Mouse (Mus musculus): ENCODE measurements around the gene Lhfpl5. TPM values are rescaled to one million over a fixed set of nuclear protein-coding genes. Genes with fewer than 3 reads are reported as not detected.

Lhfpl5 gene
- polyA plus RNA-seq, 1 experiment from 2014 or later = 26.9 TPM

GRCm38 (mm10) chr17:28561613-28562012 is 13.8 kb upstream of the Lhfpl5 start:
- no peak for ATAC-seq
- H3K4me2 ChIP-seq (ENCODE audit: low read length) = no peak overlapping the region
- no peaks in the 10 kb centered on the region for H3K36me3 ChIP-seq (ENCODE audit: control insufficient read depth, insufficient read depth, low read length)
- no peaks in the 10 kb centered on the region for H3K9me3 ChIP-seq (ENCODE audit: control insufficient read depth, low read length)
- no peak overlapping the region for H3K4me3 ChIP-seq (ENCODE audit: low read length)
- H3K27me3 ChIP-seq (replicated peaks; ENCODE audit: control insufficient read depth, insufficient read depth, low read length) = no peaks in the 10 kb centered on the region
- H3K27ac ChIP-seq (ENCODE audit: low read depth, low read length) = no peak overlapping the region
- WGBS = 68% methylated on average over 7 of the region's 7 CpGs
- H3K9ac ChIP-seq (ENCODE audit: low read depth, low read length) = no peak overlapping the region
- H3K4me1 ChIP-seq (ENCODE audit: control insufficient read depth, insufficient read depth, low read depth, low read length) = no peaks in the 10 kb centered on the region; the same call in 1 of the 2 replicates

- H3K9me3 ChIP-seq (ENCODE audit: control insufficient read depth, low read length) = no peaks in the 10 kb centered on the region
- H3K27me3 ChIP-seq (replicated peaks; ENCODE audit: control insufficient read depth, insufficient read depth, low read length) = no peaks in the 10 kb centered on the region
- H3K4me2 ChIP-seq (ENCODE audit: low read length) = no peak overlapping the region
These were observed 10.3 kb upstream of the Lhfpl5 start for GRCm38 (mm10) chr17:28565181-28565580.

GRCm38 (mm10) chr17:28567541-28567940 is 7.9 kb upstream of the Lhfpl5 start:
- no peak for ATAC-seq
- Histone ChIP-seq H3K36me3 (ENCODE audit: control insufficient read depth, insufficient read depth, low read length) (no peaks in the 10 kb centered on the region), H3K4me1 (ENCODE audit: control insufficient read depth, insufficient read depth, low read depth, low read length) (no peaks in the 10 kb centered on the region), H3K9ac (ENCODE audit: low read depth, low read length) (no peak overlapping the region), H3K27ac (ENCODE audit: low read depth, low read length) (no peak overlapping the region), H3K4me3 (ENCODE audit: low read length) (no peak overlapping the region), H3K4me2 (ENCODE audit: low read length) (no peak overlapping the region), H3K27me3 (replicated peaks; ENCODE audit: control insufficient read depth, insufficient read depth, low read length) (no peaks in the 10 kb centered on the region; the same call in 1 of the 2 replicates), H3K9me3 (ENCODE audit: control insufficient read depth, low read length) (no peaks in the 10 kb centered on the region)
- 27% methylated on average over 3 of the region's 3 CpGs for WGBS

More at GRCm38 (mm10) chr17:28565181-28565580, 10.3 kb upstream of the Lhfpl5 start:
- ATAC-seq = no peak
- Histone ChIP-seq H3K9ac (ENCODE audit: low read depth, low read length) (no peak overlapping the region), H3K27ac (ENCODE audit: low read depth, low read length) (no peak overlapping the region), H3K36me3 (ENCODE audit: control insufficient read depth, insufficient read depth, low read length) (no peaks in the 10 kb centered on the region), H3K4me3 (ENCODE audit: low read length) (no peak overlapping the region), H3K4me1 (ENCODE audit: control insufficient read depth, insufficient read depth, low read depth, low read length) (no peaks in the 10 kb centered on the region)

DNA sequence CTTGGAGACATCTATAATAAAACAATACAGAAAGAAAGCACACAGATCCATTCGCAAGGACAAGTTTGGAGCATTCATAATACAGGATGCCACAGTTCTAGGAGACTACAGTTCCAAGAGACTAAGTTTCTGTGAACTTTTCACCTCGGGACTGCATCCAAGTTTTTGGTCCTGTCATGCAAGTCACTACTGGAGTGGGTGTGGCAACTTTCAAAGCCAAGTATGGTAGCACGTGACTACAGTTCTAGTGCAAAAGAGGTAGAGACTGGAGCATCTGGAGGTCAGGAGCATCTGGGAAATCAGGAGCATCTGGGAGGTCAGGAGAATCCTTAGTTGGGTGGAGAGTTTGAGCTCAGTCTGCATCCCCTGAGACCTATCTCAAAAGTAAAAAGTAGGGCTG is 3.6 kb upstream of the Lhfpl5 start:
- 79% methylated on average over 3 of the region's 3 CpGs for WGBS
- no peak for ATAC-seq

GRCm38 (mm10) chr17:28572521-28572920 is 2.9 kb upstream of the Lhfpl5 start:
- WGBS = 84% methylated on average over 7 of the region's 7 CpGs
- Histone ChIP-seq H3K9ac (ENCODE audit: low read depth, low read length) (no peak overlapping the region), H3K4me3 (ENCODE audit: low read length) (no peak overlapping the region), H3K36me3 (ENCODE audit: control insufficient read depth, insufficient read depth, low read length) (no peaks in the 10 kb centered on the region), H3K27ac (ENCODE audit: low read depth, low read length) (no peak overlapping the region), H3K4me1 (ENCODE audit: control insufficient read depth, insufficient read depth, low read depth, low read length) (peaks cover 4% of the 10 kb centered on the region; the same call in 1 of the 2 replicates), H3K27me3 (replicated peaks; ENCODE audit: control insufficient read depth, insufficient read depth, low read length) (no peaks in the 10 kb centered on the region; the same call in 1 of the 2 replicates), H3K9me3 (ENCODE audit: control insufficient read depth, low read length) (no peaks in the 10 kb centered on the region), H3K4me2 (ENCODE audit: low read length) (no peak overlapping the region)
- no peak for ATAC-seq

More for the DNA sequence above, 3.6 kb upstream of the Lhfpl5 start:
- no peak overlapping the region for H3K27ac ChIP-seq (ENCODE audit: low read depth, low read length)
- H3K4me3 ChIP-seq (ENCODE audit: low read length) = no peak overlapping the region
- no peak overlapping the region for H3K9ac ChIP-seq (ENCODE audit: low read depth, low read length)
- H3K36me3 ChIP-seq (ENCODE audit: control insufficient read depth, insufficient read depth, low read length) = no peaks in the 10 kb centered on the region
- H3K27me3 ChIP-seq (replicated peaks; ENCODE audit: control insufficient read depth, insufficient read depth, low read length) = no peaks in the 10 kb centered on the region; the same call in 1 of the 2 replicates
- no peaks in the 10 kb centered on the region for H3K4me1 ChIP-seq (ENCODE audit: control insufficient read depth, insufficient read depth, low read depth, low read length)
- no peak overlapping the region for H3K4me2 ChIP-seq (ENCODE audit: low read length)
- H3K9me3 ChIP-seq (ENCODE audit: control insufficient read depth, low read length) = no peaks in the 10 kb centered on the region

DNA sequence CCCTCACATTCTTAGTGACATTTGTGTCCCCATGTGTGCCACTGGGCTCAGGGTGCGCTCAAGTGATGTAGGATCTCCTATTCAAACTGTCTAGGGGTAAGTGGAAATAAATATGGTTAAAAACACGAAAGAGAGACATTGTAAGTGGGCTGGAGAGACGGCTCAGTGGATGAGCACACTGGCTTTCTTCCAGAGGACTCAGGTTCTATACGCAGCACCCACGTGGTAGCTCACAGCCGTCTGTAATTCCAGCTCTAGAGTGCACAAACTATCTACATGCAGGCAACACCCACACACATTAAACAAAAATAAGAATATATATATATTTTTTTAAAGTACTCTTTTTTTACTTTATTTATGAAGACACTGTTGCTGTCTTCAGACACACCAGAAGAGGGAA is 2.5 kb upstream of the Lhfpl5 start:
- no peaks in the 10 kb centered on the region for H3K36me3 ChIP-seq (ENCODE audit: control insufficient read depth, insufficient read depth, low read length)
- H3K9ac ChIP-seq (ENCODE audit: low read depth, low read length) = no peak overlapping the region
- peaks cover 4% of the 10 kb centered on the region; the same call in 1 of the 2 replicates for H3K4me1 ChIP-seq (ENCODE audit: control insufficient read depth, insufficient read depth, low read depth, low read length)
- H3K4me2 ChIP-seq (ENCODE audit: low read length) = no peak overlapping the region
- no peaks in the 10 kb centered on the region; the same call in 1 of the 2 replicates for H3K27me3 ChIP-seq (replicated peaks; ENCODE audit: control insufficient read depth, insufficient read depth, low read length)
- no peak overlapping the region for H3K4me3 ChIP-seq (ENCODE audit: low read length)
- H3K27ac ChIP-seq (ENCODE audit: low read depth, low read length) = no peak overlapping the region
- H3K9me3 ChIP-seq (ENCODE audit: control insufficient read depth, low read length) = no peaks in the 10 kb centered on the region
- 86% methylated on average over 6 of the region's 6 CpGs for WGBS
- no peak for ATAC-seq

DNA sequence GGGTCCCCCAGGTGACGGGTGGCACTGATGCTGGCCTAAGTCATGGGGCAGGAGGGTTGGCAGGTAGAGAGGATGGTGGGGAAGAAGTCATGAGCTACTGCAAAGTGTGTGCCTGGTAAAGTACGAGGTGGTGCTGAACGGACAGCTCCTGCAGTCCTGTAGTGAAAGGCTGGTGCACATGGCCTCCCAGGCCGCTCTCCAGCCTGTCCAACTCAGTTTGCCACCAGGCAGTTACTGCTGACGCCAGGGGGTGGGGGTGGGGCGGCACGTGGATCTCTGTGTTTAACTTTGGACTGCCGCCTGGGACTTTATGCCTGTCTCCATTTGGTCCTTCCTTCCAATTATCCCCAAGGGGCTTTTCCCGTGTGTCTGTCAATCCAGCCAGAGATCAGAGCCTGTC is 5.0 kb downstream of the Lhfpl5 start:
- no peaks in the 10 kb centered on the region for H3K27me3 ChIP-seq (replicated peaks; ENCODE audit: control insufficient read depth, insufficient read depth, low read length)
- no peak overlapping the region for H3K27ac ChIP-seq (ENCODE audit: low read depth, low read length)
- 5% methylated on average over 9 of the region's 9 CpGs for WGBS
- H3K9ac ChIP-seq (ENCODE audit: low read depth, low read length) = no peak overlapping the region
- no peak overlapping the region for H3K4me3 ChIP-seq (ENCODE audit: low read length)
- H3K36me3 ChIP-seq (ENCODE audit: control insufficient read depth, insufficient read depth, low read length) = no peaks in the 10 kb centered on the region
- H3K9me3 ChIP-seq (ENCODE audit: control insufficient read depth, low read length) = no peaks in the 10 kb centered on the region
- no peak overlapping the region for H3K4me2 ChIP-seq (ENCODE audit: low read length)
- H3K4me1 ChIP-seq (ENCODE audit: control insufficient read depth, insufficient read depth, low read depth, low read length) = peaks cover 4% of the 10 kb centered on the region; the same call in 1 of the 2 replicates
- no peak for ATAC-seq

GRCm38 (mm10) chr17:28581056-28581455 is 5.6 kb downstream of the Lhfpl5 start:
- Histone ChIP-seq H3K36me3 (ENCODE audit: control insufficient read depth, insufficient read depth, low read length) (no peaks in the 10 kb centered on the region), H3K4me2 (ENCODE audit: low read length) (no peak overlapping the region), H3K4me1 (ENCODE audit: control insufficient read depth, insufficient read depth, low read depth, low read length) (peaks cover 4% of the 10 kb centered on the region; the same call in 1 of the 2 replicates), H3K27ac (ENCODE audit: low read depth, low read length) (no peak overlapping the region), H3K9me3 (ENCODE audit: control insufficient read depth, low read length) (no peaks in the 10 kb centered on the region), H3K4me3 (ENCODE audit: low read length) (no peak overlapping the region), H3K27me3 (replicated peaks; ENCODE audit: control insufficient read depth, insufficient read depth, low read length) (no peaks in the 10 kb centered on the region), H3K9ac (ENCODE audit: low read depth, low read length) (no peak overlapping the region)
- WGBS = 62% methylated on average over 2 of the region's 2 CpGs
- ATAC-seq = no peak

DNA sequence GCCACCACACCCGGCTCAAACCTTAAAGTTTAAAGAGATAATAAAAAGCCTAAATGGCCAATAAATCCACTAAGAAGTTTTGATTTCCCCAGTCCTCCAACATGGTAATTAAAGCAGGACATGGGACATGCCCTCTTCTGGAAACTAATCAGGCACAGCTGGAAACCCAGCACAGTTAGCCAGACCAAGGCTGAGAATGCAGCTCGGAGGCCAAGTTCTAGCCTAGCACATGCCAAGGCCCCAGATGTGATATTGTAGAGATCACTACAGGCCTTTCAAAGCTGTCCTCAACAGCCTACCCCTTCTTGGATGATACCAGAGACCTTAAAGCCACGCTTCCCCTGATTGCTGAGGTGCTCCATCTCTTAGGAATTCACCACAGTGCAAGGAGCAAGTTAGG is 11.1 kb downstream of the Lhfpl5 start:
- 84% methylated on average over 3 of the region's 3 CpGs for WGBS
- peaks cover 16% of the 10 kb centered on the region for H3K36me3 ChIP-seq (ENCODE audit: control insufficient read depth, insufficient read depth, low read length)
- no peak overlapping the region for H3K4me2 ChIP-seq (ENCODE audit: low read length)
- ATAC-seq = no peak
- H3K27me3 ChIP-seq (replicated peaks; ENCODE audit: control insufficient read depth, insufficient read depth, low read length) = no peaks in the 10 kb centered on the region
- no peaks in the 10 kb centered on the region for H3K4me1 ChIP-seq (ENCODE audit: control insufficient read depth, insufficient read depth, low read depth, low read length)
- no peak overlapping the region for H3K4me3 ChIP-seq (ENCODE audit: low read length)
- no peak overlapping the region for H3K27ac ChIP-seq (ENCODE audit: low read depth, low read length)
- no peak overlapping the region for H3K9ac ChIP-seq (ENCODE audit: low read depth, low read length)
- no peaks in the 10 kb centered on the region for H3K9me3 ChIP-seq (ENCODE audit: control insufficient read depth, low read length)

DNA sequence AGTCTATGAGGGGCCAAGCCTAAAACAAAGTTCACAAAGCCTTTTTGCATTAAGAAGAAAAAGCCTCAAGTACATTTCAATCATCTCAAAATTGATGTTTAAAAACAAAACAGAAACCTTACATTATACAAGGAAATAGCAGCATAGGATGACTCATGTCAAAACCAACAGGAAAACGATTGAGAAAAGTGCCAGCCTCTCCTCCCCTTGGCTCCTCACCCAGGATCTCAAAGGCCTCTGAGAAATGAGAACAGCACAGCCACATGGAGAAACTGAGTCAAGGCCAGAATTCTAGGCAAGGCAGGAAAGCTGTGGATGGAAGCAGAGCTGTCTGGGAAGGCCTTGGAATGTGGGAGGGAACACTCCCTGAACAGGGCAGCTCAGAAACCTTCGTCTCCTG is 13.2 kb downstream of the Lhfpl5 start:
- Histone ChIP-seq H3K27me3 (replicated peaks; ENCODE audit: control insufficient read depth, insufficient read depth, low read length) (no peaks in the 10 kb centered on the region), H3K9me3 (ENCODE audit: control insufficient read depth, low read length) (no peaks in the 10 kb centered on the region), H3K4me1 (ENCODE audit: control insufficient read depth, insufficient read depth, low read depth, low read length) (no peaks in the 10 kb centered on the region), H3K36me3 (ENCODE audit: control insufficient read depth, insufficient read depth, low read length) (peaks cover 24% of the 10 kb centered on the region), H3K27ac (ENCODE audit: low read depth, low read length) (no peak overlapping the region), H3K9ac (ENCODE audit: low read depth, low read length) (no peak overlapping the region), H3K4me3 (ENCODE audit: low read length) (no peak overlapping the region), H3K4me2 (ENCODE audit: low read length) (no peak overlapping the region)
- WGBS = 71% methylated on average over 2 of the region's 2 CpGs
- ATAC-seq = no peak

Data from hindbrain, embryonic 16.5 days (tissue).